Mouse (Mus musculus) hindbrain, postnatal 0 days (tissue): ENCODE results near the gene Itpr1. TPM values are rescaled to one million over a fixed set of nuclear protein-coding genes. Genes with fewer than 3 reads are reported as not detected.

Experiments used
- ATAC-seq: fragments of 200-750 bp; cut with Nextera tagmentation; 2 replicates; pipeline ENCODE4 v1.8.0; 2017; ENCODE audit warnings: mild to moderate bottlenecking, moderate TSS enrichment, moderate library complexity
- DNase-seq: peaks from one replicate; pipeline ENCODE4 v3.0.0-alpha.2; 2015; ENCODE audit warnings: low spot score
- H3K27ac ChIP-seq: fragments of 300-500 bp; sonication (generic); 2 replicates; pipeline ENCODE4 v1.5.1; 2014; ENCODE audit warnings: mild to moderate bottlenecking
- H3K27me3 ChIP-seq: fragments of 300-500 bp; sonication (generic); 2 replicates; pipeline ENCODE4 v1.6.1; 2014; ENCODE audit warnings: low read length, mixed read lengths; ENCODE audit not compliant: insufficient read depth
- H3K36me3 ChIP-seq: fragments of 300-500 bp; sonication (generic); 2 replicates; pipeline ENCODE4 v1.6.1; 2014; ENCODE audit warnings: low read length, mixed read lengths; ENCODE audit not compliant: insufficient read depth
- H3K4me1 ChIP-seq: fragments of 300-500 bp; sonication (generic); 2 replicates; pipeline ENCODE4 v1.6.1; 2014; ENCODE audit warnings: antibody characterized with exemption, low read length, mixed read lengths; ENCODE audit not compliant: insufficient read depth
- H3K4me2 ChIP-seq: fragments of 300-500 bp; sonication (generic); 2 replicates; pipeline ENCODE4 v1.6.1; 2014; ENCODE audit warnings: low read depth, mild to moderate bottlenecking, low read length, moderate library complexity, mixed read lengths
- H3K4me3 ChIP-seq: fragments of 300-500 bp; sonication (generic); 2 replicates; pipeline ENCODE4 v1.5.1; 2014; ENCODE audit warnings: low read length
- H3K9ac ChIP-seq: fragments of 300-500 bp; sonication (generic); replicated peaks from 2 replicates; pipeline ENCODE4 v1.6.1; 2014; ENCODE audit warnings: mild to moderate bottlenecking, low read length, moderate library complexity, mixed read lengths
- H3K9me3 ChIP-seq: fragments of 300-500 bp; sonication (generic); 2 replicates; pipeline ENCODE4 v1.6.1; 2016; ENCODE audit warnings: low read length, mixed read lengths
- CTCF ChIP-seq: IDR thresholded peaks from 2 replicates; pipeline ENCODE4 v1.5.1; 2016; ENCODE audit warnings: antibody characterized with exemption, control low read depth, low read depth
- WGBS: fragments of 180-500 bp; shearing (Covaris S2); extraction: QIAGEN DNeasy Blood & Tissue Kit; methylation state at CpG from one replicate; pipeline ENCODE4 v1.1.7; 2014; 5-methylcytosine and 5-hydroxymethylcytosine counted together
- polyA plus RNA-seq: library from polyadenylated mRNA; unstranded; fragments of >200 nt; fragmentation: Nextera tagmentation; extraction: Ambion mirVana; gene quantifications from 2 replicates; pipeline ENCODE4 v1.2.1, GENCODE M21; 2015
- total RNA-seq: library from RNA; depleted of rRNA; stranded (reverse); fragments of >200 nt; gene quantifications from 2 replicates; pipeline ENCODE4 v1.2.3, GENCODE M21; 2014

The Itpr1 gene
- total and polyA plus RNA-seq, 2 experiments from 2014 or later = 7.2 to 47.1 TPM

GRCm38 (mm10) chr6:108367412-108367811 is 154.5 kb downstream of the Itpr1 start:
- Histone ChIP-seq H3K27ac (no peak overlapping the region), H3K9me3 (no peaks in the 10 kb centered on the region), H3K4me3 (no peak overlapping the region), H3K9ac (no peak overlapping the region), H3K4me1 (no peaks in the 10 kb centered on the region), H3K36me3 (no peaks in the 10 kb centered on the region; the same call in 1 of the 2 replicates), H3K4me2 (no peak overlapping the region), H3K27me3 (no peaks in the 10 kb centered on the region)
- no peak for ATAC-seq
- peak; percentile 65 for TF ChIP-seq CTCF
- 83% methylated on average over 4 of the region's 4 CpGs for WGBS
- peak; percentile 44 for DNase-seq

- H3K4me2 ChIP-seq = no peak overlapping the region
- no peaks in the 10 kb centered on the region for H3K4me1 ChIP-seq
- H3K9ac ChIP-seq = no peak overlapping the region
- no peak overlapping the region for H3K4me3 ChIP-seq
- WGBS = 96% methylated on average over 11 of the region's 11 CpGs
- no peaks in the 10 kb centered on the region for H3K9me3 ChIP-seq
- TF ChIP-seq CTCF = no peak
- no peaks in the 10 kb centered on the region for H3K27me3 ChIP-seq
- no peaks in the 10 kb centered on the region; the same call in 1 of the 2 replicates for H3K36me3 ChIP-seq
- H3K27ac ChIP-seq = no peak overlapping the region
- no peak for ATAC-seq
- no peak for DNase-seq
Measured at GRCm38 (mm10) chr6:108369031-108369430, 156.1 kb downstream of the Itpr1 start.

- no peaks in the 10 kb centered on the region; the same call in 1 of the 2 replicates for H3K36me3 ChIP-seq
- H3K27ac ChIP-seq = no peak overlapping the region
- no peak overlapping the region for H3K9ac ChIP-seq
- no peaks in the 10 kb centered on the region for H3K27me3 ChIP-seq
- H3K4me3 ChIP-seq = no peak overlapping the region
- 90% methylated on average over 7 of the region's 7 CpGs for WGBS
- ATAC-seq (no peak), DNase-seq (no peak)
- no peaks in the 10 kb centered on the region for H3K4me1 ChIP-seq
- H3K4me2 ChIP-seq = no peak overlapping the region
- no peaks in the 10 kb centered on the region for H3K9me3 ChIP-seq
- no peak for TF ChIP-seq CTCF
Measured at GRCm38 (mm10) chr6:108371347-108371893, 158.5 kb downstream of the Itpr1 start.

- Histone ChIP-seq H3K9ac (no peak overlapping the region), H3K4me3 (no peak overlapping the region), H3K27me3 (no peaks in the 10 kb centered on the region), H3K27ac (no peak overlapping the region), H3K4me2 (no peak overlapping the region), H3K4me1 (no peaks in the 10 kb centered on the region), H3K9me3 (no peaks in the 10 kb centered on the region), H3K36me3 (no peaks in the 10 kb centered on the region; the same call in 1 of the 2 replicates)
- 71% methylated on average over 7 of the region's 7 CpGs for whole genome bisulfite sequencing
- TF ChIP-seq CTCF = peak; percentile 33
- DNase-seq (peak; percentile 17), ATAC-seq (0 out of 2 replicates have a peak, but pooled peaks have one; percentile 21)
Measured at GRCm38 (mm10) chr6:108374019-108374418, 161.1 kb downstream of the Itpr1 start.

GRCm38 (mm10) chr6:108379041-108379440 is 166.1 kb downstream of the Itpr1 start:
- TF ChIP-seq CTCF = no peak
- Histone ChIP-seq H3K4me2 (no peak overlapping the region), H3K36me3 (peaks cover 13% of the 10 kb centered on the region), H3K9me3 (no peaks in the 10 kb centered on the region), H3K27ac (no peak overlapping the region), H3K9ac (no peak overlapping the region), H3K4me1 (no peaks in the 10 kb centered on the region), H3K27me3 (no peaks in the 10 kb centered on the region), H3K4me3 (no peak overlapping the region)
- 83% methylated on average over 3 of the region's 3 CpGs for WGBS
- ATAC-seq (no peak), DNase-seq (no peak)

- Histone ChIP-seq H3K9ac (no peak overlapping the region), H3K4me1 (no peaks in the 10 kb centered on the region), H3K27ac (no peak overlapping the region), H3K27me3 (no peaks in the 10 kb centered on the region), H3K36me3 (peaks cover 13% of the 10 kb centered on the region), H3K4me3 (no peak overlapping the region), H3K4me2 (no peak overlapping the region), H3K9me3 (no peaks in the 10 kb centered on the region)
- DNase-seq (no peak), ATAC-seq (no peak)
- WGBS = 90% methylated on average over 2 of the region's 2 CpGs
- no peak for TF ChIP-seq CTCF
Measured at GRCm38 (mm10) chr6:108380209-108380608, 167.3 kb downstream of the Itpr1 start.

- Histone ChIP-seq H3K36me3 (peaks cover 7% of the 10 kb centered on the region; the same call in 1 of the 2 replicates), H3K9me3 (no peaks in the 10 kb centered on the region), H3K27me3 (no peaks in the 10 kb centered on the region), H3K4me1 (no peaks in the 10 kb centered on the region), H3K4me2 (no peak overlapping the region), H3K4me3 (no peak overlapping the region), H3K27ac (no peak overlapping the region), H3K9ac (no peak overlapping the region)
- ATAC-seq (no peak), DNase-seq (no peak)
- 90% methylated on average over 6 of the region's 6 CpGs for WGBS
- TF ChIP-seq CTCF = no peak
Measured at GRCm38 (mm10) chr6:108390624-108391324, 177.9 kb downstream of the Itpr1 start.
